Mouse (Mus musculus) megakaryocyte, embryonic 14.5 days (primary cell): Measurements from ENCODE around the gene Ptpdc1.

Experiments used
- FLI1 ChIP-seq: IDR thresholded peaks from 2 replicates; pipeline ENCODE4 v1.6.1; 2012; ENCODE audit warnings: low read length, inconsistent platforms, mixed read lengths
- GATA1 ChIP-seq: IDR thresholded peaks from 3 replicates; pipeline ENCODE4 v1.6.1; 2012; ENCODE audit warnings: mixed read lengths, low read length, inconsistent platforms, borderline replicate concordance

DNA sequence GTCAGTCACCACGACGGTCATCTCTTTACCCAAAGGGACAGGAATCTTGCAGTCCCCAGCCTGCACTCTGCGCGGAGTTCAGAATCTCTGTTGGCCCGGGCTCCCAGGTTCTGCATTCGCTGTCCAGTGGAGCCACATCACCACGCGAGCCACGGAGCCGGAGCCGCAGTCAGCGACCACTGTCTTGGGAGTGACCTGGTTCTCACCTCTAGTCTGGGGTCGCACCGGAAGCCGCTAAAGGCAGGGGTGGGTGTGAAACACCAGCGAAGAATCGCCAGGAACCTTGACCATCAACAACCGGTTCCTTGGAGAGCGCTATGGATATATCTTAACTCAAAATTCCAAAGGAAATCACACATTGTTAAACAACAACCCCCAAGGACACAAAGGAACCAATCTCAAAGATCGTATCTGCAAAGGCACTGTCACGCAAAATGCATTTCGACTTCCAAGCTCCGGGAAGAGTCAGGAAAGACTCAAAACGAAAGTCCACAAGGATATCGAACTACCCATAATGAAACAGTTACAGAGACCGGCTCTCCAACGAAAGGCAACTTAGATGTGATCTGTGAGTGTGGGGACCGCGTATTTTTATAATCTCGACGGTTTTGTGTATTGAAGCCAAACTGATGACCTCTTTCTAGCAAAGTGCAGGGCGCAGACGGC lies 33.3 kb upstream of the Ptpdc1 start:
- TF ChIP-seq FLI1 = no peak
- TF ChIP-seq GATA1 = no peak
